Mouse (Mus musculus): ENCODE results near the gene Gm21117. TPM values are rescaled to one million over a fixed set of nuclear protein-coding genes. Genes with fewer than 3 reads are reported as not detected.
"Not testable (repeated sequence)": the region's sequence is repeated elsewhere in the genome, so short reads cannot be mapped to it uniquely, and the experiment has no call there.

Gm21117 gene
- polyA plus RNA-seq (2015; fragmentation: Nextera tagmentation; extraction: Ambion mirVana): not detected in 2 replicates

DNA sequence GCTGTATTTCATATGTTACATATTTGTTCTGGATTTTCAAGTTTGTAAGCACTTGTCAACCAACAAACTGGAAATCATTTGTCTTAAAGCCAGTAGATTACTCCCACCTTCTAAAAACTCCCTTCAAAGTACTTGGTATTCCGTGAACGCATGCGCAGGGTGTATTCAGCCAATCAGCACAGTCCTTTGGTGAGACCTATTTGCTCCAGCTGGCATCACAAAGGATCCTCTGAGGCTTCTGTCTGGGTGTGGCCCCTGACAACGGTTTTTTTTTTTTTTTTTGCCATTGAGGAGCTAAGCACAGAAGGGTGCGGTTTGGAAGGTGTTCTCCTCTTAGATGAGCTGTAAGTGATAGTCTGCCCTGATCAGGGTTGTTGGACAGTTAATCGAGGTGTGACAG lies at the start of gene Gm21117:
Gene Gm21117 (plus strand): TSS at position 301 of the 400 bp plus-strand sequence.
- WGBS: no CpG with 5 or more reads among the region's 6 CpGs
- not testable (repeated sequence) for H3K4me3 ChIP-seq; H3K27ac ChIP-seq; ATAC-seq (replicated peaks; ENCODE audit: insufficient number of reproducible peaks, insufficient read depth, low FRiP score, low read depth); H3K9ac ChIP-seq; H3K36me3 ChIP-seq; H3K9me3 ChIP-seq (replicated peaks); H3K4me2 ChIP-seq; H3K4me1 ChIP-seq (replicated peaks); H3K27me3 ChIP-seq
